Mouse (Mus musculus): ENCODE measurements around the gene Rab25. TPM values are rescaled to one million over a fixed set of nuclear protein-coding genes. Genes with fewer than 3 reads are reported as not detected.

Gene Rab25
- total and polyA plus RNA-seq, 3 experiments = 0.96 to 1.9 TPM; not detected in 1

DNA sequence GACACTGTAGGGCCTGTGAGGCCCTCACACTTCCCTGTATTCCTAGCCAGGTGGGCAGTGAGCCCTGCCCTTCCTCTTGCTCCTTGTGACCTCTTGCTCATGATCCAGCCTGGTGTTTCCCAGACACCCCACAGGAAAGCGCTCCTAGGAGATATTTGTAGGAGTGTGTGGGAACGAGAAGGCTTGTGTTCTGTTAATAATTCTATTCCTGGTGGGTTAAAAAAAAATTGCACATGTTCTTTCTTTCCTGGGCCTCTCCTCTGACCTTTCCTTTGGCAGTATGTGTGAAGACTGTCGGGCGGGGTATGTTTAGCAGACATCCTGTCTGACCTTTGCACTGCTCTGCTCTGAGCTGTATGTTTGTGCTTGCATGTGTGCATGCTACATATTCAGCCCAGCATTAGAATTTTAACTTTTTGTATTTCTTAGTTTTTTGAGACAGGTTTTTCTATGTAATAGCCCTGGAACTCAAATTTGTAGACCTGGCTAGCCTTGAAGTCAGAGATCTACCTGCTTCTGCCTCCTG lies 18.5 kb upstream of the Rab25 start:
- H3K36me3 ChIP-seq (ENCODE audit: control insufficient read depth in 1 of 2, insufficient read depth in 2 of 2, low read length in 2 of 2) = peaks cover 0 to 31% of the 10 kb centered on the region in 2 experiments; a peak in 2 of 4 replicates
- no peaks in the 10 kb centered on the region for H3K79me2 ChIP-seq (ENCODE audit: control insufficient read depth, insufficient read depth, low read length, poor library complexity)
- H3K9ac ChIP-seq (ENCODE audit: control insufficient read depth, low read depth, low read length, poor library complexity, severe bottlenecking) = no peak overlapping the region
- H3K4me1 ChIP-seq (ENCODE audit: control insufficient read depth in 1 of 2, insufficient read depth in 2 of 2, low read length in 2 of 2) = no peaks in the 10 kb centered on the region
- H3K9me3 ChIP-seq (replicated peaks; ENCODE audit: insufficient read depth, low read length) = no peaks in the 10 kb centered on the region
- TF ChIP-seq TCF12 (IDR thresholded peaks at IDR 0.05; ENCODE audit: low read depth, low read length) (no peak), POLR2A (IDR thresholded peaks at IDR 0.05; ENCODE audit: control insufficient read depth in 1 of 2, insufficient read depth in 1 of 2, low read depth in 1 of 2, low read length in 2 of 2, poor library complexity in 1 of 2) (no peak), KAT2A (conservative IDR thresholded peaks at IDR 0.05; ENCODE audit: low read depth, low read length) (no peak), SIN3A (IDR thresholded peaks at IDR 0.05; ENCODE audit: low read length) (no peak), ZC3H11A (IDR thresholded peaks at IDR 0.05; ENCODE audit: low read depth, low read length) (no peak), HCFC1 (IDR thresholded peaks at IDR 0.05; ENCODE audit: low read depth, low read length) (no peak), RAD21 (IDR thresholded peaks at IDR 0.05; ENCODE audit: low read depth, low read length) (no peak), CHD1 (IDR thresholded peaks at IDR 0.05; ENCODE audit: low read depth, low read length) (no peak), TAL1 (IDR thresholded peaks at IDR 0.05; ENCODE audit: low read length) (no peak), MYB (IDR thresholded peaks at IDR 0.05; ENCODE audit: low read depth, low read length) (no peak), ZMIZ1 (IDR thresholded peaks at IDR 0.05; ENCODE audit: low read depth, low read length) (no peak), MAX (IDR thresholded peaks at IDR 0.05; ENCODE audit: low read length) (no peak), MEF2A (IDR thresholded peaks at IDR 0.05; ENCODE audit: extremely low read depth, insufficient replicate concordance, low read depth, low read length, poor library complexity, severe bottlenecking) (no peak), SMC3 (IDR thresholded peaks at IDR 0.05; ENCODE audit: low read depth, low read length) (no peak), GABPA (IDR thresholded peaks at IDR 0.05; ENCODE audit: low read depth, low read length) (no peak), CTCF (IDR thresholded peaks at IDR 0.05 in 2 of 3, conservative IDR thresholded peaks at IDR 0.05 in 1 of 3; ENCODE audit: control insufficient read depth in 1 of 3, insufficient read depth in 1 of 3, low read depth in 2 of 3, low read length in 3 of 3, poor library complexity in 1 of 3, severe bottlenecking in 1 of 3) (no peak)
- no peak overlapping the region for H3K27ac ChIP-seq (ENCODE audit: control insufficient read depth, low read depth, low read length)
- no peaks in the 10 kb centered on the region for H3K27me3 ChIP-seq (ENCODE audit: control insufficient read depth in 1 of 2, insufficient read depth in 2 of 2, low read length in 2 of 2)
- DNase-seq (ENCODE audit: low read depth, low spot score) = no peak
- H3K4me3 ChIP-seq (ENCODE audit: control insufficient read depth in 1 of 2, insufficient read depth in 1 of 2, low read depth in 2 of 2, low read length in 2 of 2) = no peak overlapping the region

DNA sequence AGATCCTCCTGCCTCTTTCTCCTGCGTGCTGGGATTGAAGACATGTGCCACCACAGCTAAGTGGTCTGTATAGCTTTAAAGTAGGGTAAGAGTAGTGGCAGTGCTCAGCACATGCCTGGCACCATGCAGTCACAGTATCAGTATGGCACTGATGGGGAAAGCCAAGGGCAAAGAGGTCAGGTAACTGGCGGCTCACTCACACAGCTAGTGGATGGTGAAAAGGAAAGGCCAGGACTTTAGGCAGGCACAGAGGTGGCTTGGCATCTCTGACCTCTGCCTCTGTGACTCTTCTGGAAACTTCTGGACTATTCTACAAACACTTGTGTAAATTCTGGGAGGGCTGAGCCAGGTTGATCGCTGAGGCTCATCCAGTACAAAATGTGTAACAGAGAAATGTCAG lies 18.0 kb upstream of the Rab25 start:
- Histone ChIP-seq H3K79me2 (ENCODE audit: control insufficient read depth, insufficient read depth, low read length, poor library complexity) (no peaks in the 10 kb centered on the region), H3K9me3 (replicated peaks; ENCODE audit: insufficient read depth, low read length) (no peaks in the 10 kb centered on the region), H3K9ac (ENCODE audit: control insufficient read depth, low read depth, low read length, poor library complexity, severe bottlenecking) (no peak overlapping the region), H3K27me3 (ENCODE audit: control insufficient read depth in 1 of 2, insufficient read depth in 2 of 2, low read length in 2 of 2) (no peaks in the 10 kb centered on the region), H3K27ac (ENCODE audit: control insufficient read depth, low read depth, low read length) (no peak overlapping the region), H3K4me3 (ENCODE audit: control insufficient read depth in 1 of 2, insufficient read depth in 1 of 2, low read depth in 2 of 2, low read length in 2 of 2) (no peak overlapping the region), H3K36me3 (ENCODE audit: control insufficient read depth in 1 of 2, insufficient read depth in 2 of 2, low read length in 2 of 2) (peaks cover 0 to 36% of the 10 kb centered on the region in 2 experiments; a peak in 2 of 4 replicates), H3K4me1 (ENCODE audit: control insufficient read depth in 1 of 2, insufficient read depth in 2 of 2, low read length in 2 of 2) (no peaks in the 10 kb centered on the region)
- no peak for DNase-seq (ENCODE audit: low read depth, low spot score)
- TF ChIP-seq TAL1 (IDR thresholded peaks at IDR 0.05; ENCODE audit: low read length) = no peak
- TF ChIP-seq KAT2A (conservative IDR thresholded peaks at IDR 0.05; ENCODE audit: low read depth, low read length) = no peak
- TF ChIP-seq ZNF384 (IDR thresholded peaks at IDR 0.05; ENCODE audit: low read depth, low read length) = no peak
- TF ChIP-seq E2F4 (IDR thresholded peaks at IDR 0.05; ENCODE audit: borderline replicate concordance, low read depth, low read length) = no peak
- TF ChIP-seq CHD2 (IDR thresholded peaks at IDR 0.05; ENCODE audit: low read length) = no peak
- TF ChIP-seq MXI1 (IDR thresholded peaks at IDR 0.05; ENCODE audit: low read depth, low read length) = no peak
- TF ChIP-seq MAZ (IDR thresholded peaks at IDR 0.05; ENCODE audit: low read depth, low read length) = no peak
- no peak for TF ChIP-seq RAD21 (IDR thresholded peaks at IDR 0.05; ENCODE audit: low read depth, low read length)
- no peak for TF ChIP-seq CHD1 (IDR thresholded peaks at IDR 0.05; ENCODE audit: low read depth, low read length)
- TF ChIP-seq SIN3A (IDR thresholded peaks at IDR 0.05; ENCODE audit: low read length) = no peak
